Mouse (Mus musculus) heart, embryonic 14.5 days (tissue): ENCODE results near the gene Sp110. TPM values are rescaled to one million over a fixed set of nuclear protein-coding genes. Genes with fewer than 3 reads are reported as not detected.
A peak's percentile ranks its signal among the peaks of the same experiment; 100 is the strongest.
"Not testable (repeated sequence)": the region's sequence is repeated elsewhere in the genome, so short reads cannot be mapped to it uniquely, and the experiment has no call there.

ENCODE experiments used
- ATAC-seq: fragments of 200-750 bp; cut with Nextera tagmentation; 2 replicates; pipeline ENCODE4 v1.8.0; 2017; ENCODE audit warnings: low read depth, moderate TSS enrichment; ENCODE audit not compliant: insufficient number of reproducible peaks, insufficient read depth, low FRiP score
- H3K27ac ChIP-seq, 2 experiments: fragments of 200-500 bp in 1 of 2; fragments of 300-500 bp in 1 of 2; sonication (generic) in 1 of 2; replicated peaks in 1 of 2; 2 replicates each; pipeline ENCODE4 v1.5.1; 2012 to 2014; ENCODE audit warnings: low read depth in 2 of 2, low read length in 2 of 2, control low read depth in 1 of 2, mild to moderate bottlenecking in 1 of 2, mixed read lengths in 1 of 2; ENCODE audit not compliant: control insufficient read depth in 1 of 2, insufficient read depth in 1 of 2
- H3K27me3 ChIP-seq: fragments of 300-500 bp; sonication (generic); 2 replicates; pipeline ENCODE4 v1.6.1; 2014; ENCODE audit warnings: mild to moderate bottlenecking, low read length, control low read depth; ENCODE audit not compliant: control insufficient read depth, insufficient read depth
- H3K36me3 ChIP-seq: fragments of 300-500 bp; sonication (generic); 2 replicates; pipeline ENCODE4 v1.6.1; 2014; ENCODE audit warnings: mild to moderate bottlenecking, control low read depth, low read length, mixed read lengths; ENCODE audit not compliant: control insufficient read depth, insufficient read depth
- H3K4me1 ChIP-seq, 2 experiments: fragments of 200-500 bp in 1 of 2; fragments of 300-500 bp in 1 of 2; sonication (generic) in 1 of 2; 2 replicates each; pipeline ENCODE4 v1.6.1; 2012 to 2014; ENCODE audit warnings: low read length in 2 of 2, control low read depth in 1 of 2, mixed read lengths in 1 of 2; ENCODE audit not compliant: control insufficient read depth in 2 of 2, insufficient read depth in 2 of 2
- H3K4me2 ChIP-seq: fragments of 300-500 bp; sonication (generic); 2 replicates; pipeline ENCODE4 v1.6.1; 2014; ENCODE audit warnings: mild to moderate bottlenecking, low read length
- H3K4me3 ChIP-seq, 2 experiments: fragments of 200-500 bp in 1 of 2; fragments of 300-500 bp in 1 of 2; sonication (generic) in 1 of 2; 2 replicates each; pipeline ENCODE4 v1.5.1; 2012 to 2014; ENCODE audit warnings: low read length in 2 of 2, mild to moderate bottlenecking in 2 of 2, control low read depth in 1 of 2, low read depth in 1 of 2, moderate library complexity in 1 of 2; ENCODE audit not compliant: control insufficient read depth in 1 of 2, insufficient read depth in 1 of 2
- H3K9ac ChIP-seq: fragments of 300-500 bp; sonication (generic); 2 replicates; pipeline ENCODE4 v1.6.1; 2014; ENCODE audit warnings: mild to moderate bottlenecking, low read length
- H3K9me3 ChIP-seq: fragments of 300-500 bp; sonication (generic); 2 replicates; pipeline ENCODE4 v1.6.1; 2016; ENCODE audit warnings: low read length, control low read depth; ENCODE audit not compliant: control insufficient read depth
- WGBS: fragments of 180-500 bp; shearing (Covaris S2); extraction: QIAGEN DNeasy Blood & Tissue Kit; methylation state at CpG from one replicate; pipeline ENCODE4 v1.1.7; 2014; 5-methylcytosine and 5-hydroxymethylcytosine counted together
- polyA plus RNA-seq: library from polyadenylated mRNA; unstranded; fragments of >200 nt; fragmentation: Nextera tagmentation; extraction: Ambion mirVana; gene quantifications from 2 replicates; pipeline ENCODE4 v1.2.1, GENCODE M21; 2014

Gene Sp110
- polyA plus RNA-seq, 1 experiment from 2014 or later: 2.1 TPM

- peak; percentile 56 for ATAC-seq
- not testable (repeated sequence) for H3K4me3 ChIP-seq, H3K4me2 ChIP-seq, H3K4me1 ChIP-seq, H3K27me3 ChIP-seq, H3K27ac ChIP-seq, H3K9ac ChIP-seq, H3K9me3 ChIP-seq, H3K36me3 ChIP-seq
- 71% methylated on average over 2 of the region's 4 CpGs for WGBS
Observed at GRCm38 (mm10) chr1:85580148-85580534, 18.5 kb downstream of the Sp110 start.

- H3K27me3 ChIP-seq, H3K4me1 ChIP-seq, H3K36me3 ChIP-seq, H3K4me2 ChIP-seq, H3K4me3 ChIP-seq, H3K27ac ChIP-seq, ATAC-seq, H3K9ac ChIP-seq, H3K9me3 ChIP-seq: not testable (repeated sequence)
- 56% methylated on average over 6 of the region's 7 CpGs for WGBS
Observed at GRCm38 (mm10) chr1:85579199-85580147, 19.1 kb downstream of the Sp110 start.

GRCm38 (mm10) chr1:85578372-85579010 is 20.1 kb downstream of the Sp110 start:
- WGBS: 38% methylated on average over 3 of the region's 3 CpGs
- not testable (repeated sequence) for H3K9me3 ChIP-seq, H3K9ac ChIP-seq, H3K27ac ChIP-seq, H3K27me3 ChIP-seq, H3K4me1 ChIP-seq, H3K36me3 ChIP-seq, H3K4me3 ChIP-seq, ATAC-seq, H3K4me2 ChIP-seq

GRCm38 (mm10) chr1:85575376-85575775 is 23.2 kb downstream of the Sp110 start, which contains the start of gene G530012D18Rik:
TSS of gene G530012D18Rik (plus strand) at chr1:85575676.
- H3K27ac ChIP-seq, H3K9ac ChIP-seq, ATAC-seq, H3K4me2 ChIP-seq, H3K4me3 ChIP-seq, H3K9me3 ChIP-seq, H3K36me3 ChIP-seq, H3K4me1 ChIP-seq, H3K27me3 ChIP-seq: not testable (repeated sequence)
- WGBS: 51% methylated on average over 2 of the region's 3 CpGs

GRCm38 (mm10) chr1:85573554-85573953 is 25.1 kb downstream of the Sp110 start:
- H3K9me3 ChIP-seq, H3K4me3 ChIP-seq, H3K9ac ChIP-seq, H3K4me1 ChIP-seq, H3K27ac ChIP-seq, H3K4me2 ChIP-seq, H3K27me3 ChIP-seq, H3K36me3 ChIP-seq, ATAC-seq: not testable (repeated sequence)
- WGBS: 66% methylated on average over 4 of the region's 4 CpGs

- H3K4me1 ChIP-seq, H3K27me3 ChIP-seq, H3K9ac ChIP-seq, H3K4me3 ChIP-seq, H3K27ac ChIP-seq, H3K36me3 ChIP-seq, ATAC-seq, H3K9me3 ChIP-seq, H3K4me2 ChIP-seq: not testable (repeated sequence)
- WGBS: 72% methylated on average over 4 of the region's 4 CpGs
Observed at GRCm38 (mm10) chr1:85555261-85555660, 43.4 kb downstream of the Sp110 start.

GRCm38 (mm10) chr1:85546442-85546841 is 52.2 kb downstream of the Sp110 start:
- H3K27me3 ChIP-seq, H3K9ac ChIP-seq, H3K4me1 ChIP-seq, H3K4me2 ChIP-seq, H3K36me3 ChIP-seq, ATAC-seq, H3K27ac ChIP-seq, H3K4me3 ChIP-seq, H3K9me3 ChIP-seq: not testable (repeated sequence)
